Mouse (Mus musculus): ENCODE results near the gene Ldb2. TPM values are rescaled to one million over a fixed set of nuclear protein-coding genes. Genes with fewer than 3 reads are reported as not detected.

Gene Ldb2
- polyA plus RNA-seq, 1 experiment, result 24.3 TPM

- no peak for DNase-seq (ENCODE audit: extremely low spot score in 1 of 2, low spot score in 1 of 2)
Measured at GRCm38 (mm10) chr5:44553765-44554352, 245.6 kb downstream of the Ldb2 start.

DNA sequence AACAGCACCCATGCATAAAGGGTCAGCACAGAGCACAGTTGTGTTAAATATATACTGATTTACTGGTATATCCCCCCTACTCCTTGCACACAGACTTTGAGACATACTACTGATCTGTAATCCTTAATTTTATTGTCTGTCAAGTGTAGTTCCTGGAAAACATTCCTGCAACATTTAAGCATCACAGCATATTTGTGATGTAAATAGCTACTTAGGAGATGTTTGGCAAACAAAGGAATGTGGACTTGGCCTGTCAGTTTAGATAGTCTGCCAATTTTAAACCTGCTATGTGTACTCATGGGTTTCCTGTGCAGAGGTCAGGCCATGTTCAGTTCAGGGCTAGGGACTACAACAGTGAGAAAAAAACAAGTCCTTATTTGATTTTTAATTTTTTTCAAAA lies 246.3 kb downstream of the Ldb2 start:
- DNase-seq (ENCODE audit: extremely low spot score in 1 of 2, low spot score in 1 of 2), result no peak

DNA sequence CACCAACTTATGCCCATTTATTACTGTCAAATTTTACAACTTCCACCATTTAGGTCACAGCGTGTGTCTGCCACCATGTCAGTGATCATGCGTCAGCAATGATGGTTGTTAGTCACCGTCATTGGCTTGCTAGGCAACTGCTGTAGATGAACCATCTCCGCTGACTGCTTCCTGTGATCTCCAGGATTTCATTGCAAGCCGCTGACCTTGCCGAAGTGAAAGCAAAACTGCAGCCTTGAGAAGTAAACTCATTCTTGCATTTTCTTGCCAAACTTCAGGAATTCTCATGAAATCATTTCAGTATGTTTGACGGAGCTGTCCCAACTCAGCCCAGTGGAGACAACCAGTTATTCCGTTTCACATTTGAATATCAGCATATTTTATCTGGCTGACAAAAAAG lies 247.4 kb downstream of the Ldb2 start:
- no peak for DNase-seq (ENCODE audit: extremely low spot score in 1 of 2, low spot score in 1 of 2)

- DNase-seq (ENCODE audit: extremely low spot score in 1 of 2, low spot score in 1 of 2), result no peak
Measured at GRCm38 (mm10) chr5:44548468-44548867, 251.0 kb downstream of the Ldb2 start.

- DNase-seq (ENCODE audit: extremely low spot score in 1 of 2, low spot score in 1 of 2), result no peak
Measured at GRCm38 (mm10) chr5:44543472-44544132, 255.9 kb downstream of the Ldb2 start.

GRCm38 (mm10) chr5:44541748-44542147 lies 257.7 kb downstream of the Ldb2 start:
- no peak for DNase-seq (ENCODE audit: extremely low spot score in 1 of 2, low spot score in 1 of 2)

GRCm38 (mm10) chr5:44538687-44539086 lies 260.8 kb downstream of the Ldb2 start:
- DNase-seq (ENCODE audit: extremely low spot score in 1 of 2, low spot score in 1 of 2), result no peak

- DNase-seq (ENCODE audit: extremely low spot score in 1 of 2, low spot score in 1 of 2), result peak; percentile 84 to 94
Measured at GRCm38 (mm10) chr5:44538000-44538395, 261.5 kb downstream of the Ldb2 start.

DNA sequence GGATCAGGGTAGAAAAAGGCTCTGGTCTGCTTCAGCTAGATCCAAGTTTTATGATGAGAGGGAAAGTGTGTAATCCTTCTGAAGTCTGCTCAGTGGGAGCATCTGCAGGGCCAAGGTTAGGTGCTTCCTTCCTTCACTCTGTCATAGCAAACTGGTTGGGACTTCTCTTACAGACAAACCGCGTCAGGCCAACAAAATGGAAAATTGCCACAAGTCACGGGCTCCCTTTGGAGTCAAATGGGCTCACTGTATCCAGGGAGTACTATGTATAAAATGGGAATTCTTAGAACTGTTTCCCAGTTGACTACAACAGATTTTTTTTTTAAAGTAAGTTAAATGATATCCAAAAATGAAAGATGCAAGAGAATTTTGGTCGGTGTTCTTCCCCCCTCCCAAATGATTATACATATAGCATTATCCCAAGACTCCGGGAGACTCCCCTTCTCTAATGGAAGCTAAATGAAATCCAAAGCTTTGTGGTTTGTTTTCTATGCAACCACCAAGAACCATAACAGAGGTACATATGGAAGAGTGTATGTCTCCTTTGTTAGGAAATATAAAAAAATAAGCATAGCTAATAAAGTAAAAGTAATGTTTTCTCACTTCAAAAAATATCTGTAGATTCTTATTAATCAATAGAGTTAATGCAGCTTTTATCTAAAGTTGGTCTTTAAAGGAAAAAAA lies 262.0 kb downstream of the Ldb2 start:
- no peak for DNase-seq (ENCODE audit: extremely low spot score in 1 of 2, low spot score in 1 of 2)

DNA sequence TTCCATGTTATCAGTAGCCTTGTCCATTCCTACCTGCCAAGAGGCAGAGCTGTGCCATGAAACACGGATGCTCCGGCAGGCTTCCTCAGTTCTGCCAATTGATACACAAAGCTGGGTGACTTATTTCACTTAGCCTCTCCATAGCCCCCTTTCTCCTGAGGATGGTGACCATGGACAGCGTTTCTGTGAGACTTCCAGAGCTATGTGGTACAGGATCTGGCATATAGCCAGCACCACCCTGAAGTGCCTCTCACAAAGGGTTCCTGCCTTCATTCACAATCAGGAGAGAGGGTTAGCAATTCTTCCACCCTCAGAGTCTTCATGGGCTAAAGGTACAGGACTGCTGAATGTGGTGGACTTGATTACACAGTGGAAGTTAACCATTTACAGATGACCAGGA lies 270.0 kb downstream of the Ldb2 start:
- no peak for DNase-seq (ENCODE audit: extremely low spot score in 1 of 2, low spot score in 1 of 2)

DNA sequence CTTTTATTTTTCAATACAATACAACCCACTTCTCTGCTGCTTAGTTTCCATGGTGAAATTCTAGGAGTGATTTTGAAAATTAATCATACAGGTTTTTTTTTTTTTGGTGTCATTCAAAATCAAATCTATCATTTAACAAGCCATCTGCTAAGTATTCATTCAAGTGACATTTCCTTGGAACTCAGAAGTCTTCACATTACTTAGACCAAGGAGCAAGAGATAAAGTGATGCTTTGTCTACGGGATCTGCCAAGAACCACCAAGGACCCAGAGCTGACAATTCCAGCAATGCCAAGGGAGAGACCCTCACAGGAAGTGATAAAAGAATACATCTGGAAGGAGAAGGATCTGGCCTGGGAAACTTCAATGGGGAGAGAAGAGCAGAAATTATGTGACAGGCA lies 270.5 kb downstream of the Ldb2 start:
- DNase-seq (ENCODE audit: extremely low spot score in 1 of 2, low spot score in 1 of 2), result no peak

DNA sequence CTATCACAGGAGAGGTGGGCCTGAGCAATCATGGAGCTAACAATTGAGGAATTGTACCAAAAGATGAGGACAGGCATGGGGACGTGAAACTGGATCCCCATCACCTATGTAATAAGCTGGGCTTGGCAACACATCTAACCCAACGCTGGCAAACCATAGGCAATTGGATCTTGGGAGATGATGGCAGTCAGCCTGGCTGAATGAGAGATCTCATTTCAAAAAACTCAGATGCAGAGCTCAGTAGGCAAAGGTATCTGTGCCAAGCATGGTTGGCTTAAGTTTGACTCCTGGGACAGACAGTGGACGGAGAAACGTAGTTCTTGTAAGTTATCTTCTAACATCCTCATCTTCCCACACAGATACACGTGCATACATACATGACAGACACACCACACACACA lies 294.3 kb downstream of the Ldb2 start:
- no peak for DNase-seq (ENCODE audit: extremely low spot score in 1 of 2, low spot score in 1 of 2)

- no peak for DNase-seq (ENCODE audit: extremely low spot score in 1 of 2, low spot score in 1 of 2)
Measured at GRCm38 (mm10) chr5:44504786-44505185, 294.7 kb downstream of the Ldb2 start.

GRCm38 (mm10) chr5:44498229-44498628 lies 301.3 kb downstream of the Ldb2 start:
- DNase-seq (ENCODE audit: extremely low spot score in 1 of 2, low spot score in 1 of 2), result peak; percentile 16 to 35

DNA sequence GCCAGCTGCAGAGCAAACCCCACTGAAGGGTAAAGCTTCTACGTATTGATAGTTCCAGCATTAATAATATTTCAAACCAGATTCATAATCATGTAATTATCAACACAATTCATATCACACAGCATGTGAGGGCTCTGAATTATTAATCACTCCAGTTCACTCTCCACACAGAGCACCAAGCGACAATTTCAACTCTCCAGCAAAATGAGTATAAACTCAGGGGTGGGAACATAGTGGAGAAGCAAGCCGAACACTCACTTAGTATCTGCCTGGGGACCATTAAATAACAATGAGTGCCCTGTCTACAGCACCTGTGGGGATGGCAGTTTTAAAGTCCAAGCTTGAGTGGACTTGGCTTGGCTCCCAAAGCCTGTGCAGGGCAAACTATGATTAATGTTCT lies 302.6 kb downstream of the Ldb2 start:
- no peak for DNase-seq (ENCODE audit: extremely low spot score in 1 of 2, low spot score in 1 of 2)

- no peak for DNase-seq (ENCODE audit: extremely low spot score in 1 of 2, low spot score in 1 of 2)
Measured at GRCm38 (mm10) chr5:44495092-44495491, 304.4 kb downstream of the Ldb2 start.

DNA sequence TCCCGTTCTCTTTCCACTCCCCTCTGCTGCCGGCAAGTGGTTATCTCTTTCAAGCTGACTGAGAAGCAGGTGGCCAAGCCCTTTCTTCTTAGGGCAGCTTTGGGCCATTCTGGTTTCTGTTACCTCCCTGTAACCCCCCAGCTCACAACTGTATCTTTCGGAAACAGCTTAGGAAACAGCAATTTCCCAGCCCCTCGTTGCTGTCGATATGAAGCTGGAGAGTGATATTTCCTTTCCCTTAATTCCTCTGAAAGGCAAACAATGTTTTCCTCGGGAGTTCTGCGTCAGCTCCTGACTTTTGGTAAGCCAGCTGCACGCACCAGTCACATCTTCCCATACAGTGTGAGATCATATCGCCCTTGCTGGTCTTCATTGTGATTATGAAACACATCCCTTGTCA lies 305.3 kb downstream of the Ldb2 start:
- DNase-seq (ENCODE audit: extremely low spot score in 1 of 2, low spot score in 1 of 2), result no peak

DNA sequence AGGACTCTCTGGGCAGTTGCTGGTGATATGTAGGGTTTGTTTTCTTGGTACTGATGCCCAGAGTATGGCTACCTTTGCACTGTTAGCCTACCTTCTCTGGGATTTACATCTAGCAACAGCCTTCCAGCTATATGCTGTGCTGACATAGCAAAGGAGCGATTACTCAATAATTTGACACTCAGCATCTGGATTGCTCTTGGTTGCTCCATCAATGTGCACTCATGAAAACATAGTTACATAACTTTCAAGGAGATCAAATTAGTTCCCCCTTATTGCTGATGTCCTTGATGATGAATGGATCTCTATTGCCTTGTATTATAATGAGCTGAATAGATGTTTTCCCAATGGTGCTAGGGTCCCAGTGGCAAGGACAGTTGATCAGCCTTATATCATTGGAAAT lies 308.0 kb downstream of the Ldb2 start:
- DNase-seq (ENCODE audit: extremely low spot score in 1 of 2, low spot score in 1 of 2), result no peak

GRCm38 (mm10) chr5:44490462-44490861 lies 309.0 kb downstream of the Ldb2 start:
- no peak for DNase-seq (ENCODE audit: extremely low spot score in 1 of 2, low spot score in 1 of 2)

GRCm38 (mm10) chr5:44483426-44484106 lies 315.9 kb downstream of the Ldb2 start:
- DNase-seq (ENCODE audit: extremely low spot score in 1 of 2, low spot score in 1 of 2), result peak; percentile 56 to 70

GRCm38 (mm10) chr5:44481406-44481805 lies 318.1 kb downstream of the Ldb2 start:
- no peak for DNase-seq (ENCODE audit: extremely low spot score in 1 of 2, low spot score in 1 of 2)
